Mouse (Mus musculus) stomach, postnatal 0 days (tissue): Measurements from ENCODE around the gene Abhd5. TPM values are rescaled to one million over a fixed set of nuclear protein-coding genes. Genes with fewer than 3 reads are reported as not detected.

Source experiments
- ATAC-seq: fragments of 200-750 bp; cut with Nextera tagmentation; 2 replicates; pipeline ENCODE4 v1.8.0; 2017; ENCODE audit not compliant: low FRiP score, low TSS enrichment
- DNase-seq: peaks from one replicate; pipeline ENCODE4 v3.0.0-alpha.2; 2016; ENCODE audit warnings: low spot score
- H3K27ac ChIP-seq: fragments of 300-500 bp; sonication (generic); replicated peaks from 2 replicates; pipeline ENCODE4 v1.5.1; 2014; ENCODE audit warnings: mild to moderate bottlenecking, control low read depth
- H3K27me3 ChIP-seq: fragments of 300-500 bp; sonication (generic); 2 replicates; pipeline ENCODE4 v1.6.1; 2014; ENCODE audit warnings: low read length; ENCODE audit not compliant: control insufficient read depth, insufficient read depth
- H3K36me3 ChIP-seq: fragments of 300-500 bp; sonication (generic); 2 replicates; pipeline ENCODE4 v1.6.1; 2014; ENCODE audit warnings: low read length, mixed read lengths; ENCODE audit not compliant: control insufficient read depth, insufficient read depth
- H3K4me1 ChIP-seq: fragments of 300-500 bp; sonication (generic); replicated peaks from 2 replicates; pipeline ENCODE4 v1.6.1; 2014; ENCODE audit warnings: antibody characterized with exemption; ENCODE audit not compliant: control insufficient read depth, insufficient read depth
- H3K4me2 ChIP-seq: fragments of 300-500 bp; sonication (generic); replicated peaks from 2 replicates; pipeline ENCODE4 v1.6.1; 2014; ENCODE audit warnings: low read depth, mild to moderate bottlenecking, control low read depth, moderate library complexity
- H3K4me3 ChIP-seq: fragments of 300-500 bp; sonication (generic); 2 replicates; pipeline ENCODE4 v1.5.1; 2014; ENCODE audit warnings: low read depth, low read length, control low read depth
- H3K9ac ChIP-seq: fragments of 300-500 bp; sonication (generic); 2 replicates; pipeline ENCODE4 v1.6.1; 2014; ENCODE audit warnings: mild to moderate bottlenecking, low read length, control low read depth, mixed read lengths
- H3K9me3 ChIP-seq: fragments of 300-500 bp; sonication (generic); 2 replicates; pipeline ENCODE4 v1.6.1; 2016; ENCODE audit warnings: low read length; ENCODE audit not compliant: control insufficient read depth
- CTCF ChIP-seq: IDR thresholded peaks from 2 replicates; pipeline ENCODE4 v1.5.1; 2016; ENCODE audit warnings: antibody characterized with exemption, low read depth, mild to moderate bottlenecking, moderate library complexity
- EP300 ChIP-seq: optimal IDR thresholded peaks from 2 replicates; pipeline ENCODE3; 2016; ENCODE audit warnings: antibody characterized with exemption
- WGBS: fragments of 180-500 bp; shearing (Covaris S2); extraction: QIAGEN DNeasy Blood & Tissue Kit; methylation state at CpG from one replicate; pipeline ENCODE4 v1.1.7; 2014; 5-methylcytosine and 5-hydroxymethylcytosine counted together
- polyA plus RNA-seq: library from polyadenylated mRNA; unstranded; fragments of >200 nt; fragmentation: Nextera tagmentation; extraction: Ambion mirVana; gene quantifications from 2 replicates; pipeline ENCODE4 v1.2.1, GENCODE M21; 2015

Abhd5 gene
- polyA plus RNA-seq, 1 experiment from 2014 or later = 39.4 TPM

DNA sequence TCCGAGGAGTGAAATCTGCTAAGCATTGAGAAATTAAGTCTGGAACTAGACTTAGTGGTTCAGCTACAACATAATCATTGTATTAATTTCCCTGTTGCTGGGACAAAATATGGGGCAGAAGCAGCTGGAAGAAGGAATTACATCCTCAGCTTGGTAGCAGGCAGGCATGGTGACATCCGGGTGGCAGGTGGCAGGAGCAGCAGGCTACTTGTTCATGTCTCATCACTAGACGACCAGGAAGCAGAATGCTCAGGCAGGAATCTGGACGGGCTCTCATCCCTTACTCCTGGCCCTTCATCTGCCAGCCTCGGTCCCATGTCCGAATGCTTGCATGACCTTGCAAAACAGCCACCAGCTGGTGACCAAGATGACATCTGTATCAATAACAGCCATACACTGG lies 30.6 kb downstream of the Abhd5 start:
- TF ChIP-seq CTCF (no peak), EP300 (no peak)
- no peak for ATAC-seq
- H3K4me1 ChIP-seq = no peaks in the 10 kb centered on the region
- no peak overlapping the region for H3K9ac ChIP-seq
- H3K9me3 ChIP-seq = no peaks in the 10 kb centered on the region
- no peak overlapping the region for H3K4me2 ChIP-seq
- H3K27me3 ChIP-seq = no peaks in the 10 kb centered on the region
- no peak for DNase-seq
- peaks cover 4% of the 10 kb centered on the region; the same call in 1 of the 2 replicates for H3K36me3 ChIP-seq
- no peak overlapping the region for H3K4me3 ChIP-seq
- 90% methylated on average over 6 of the region's 6 CpGs for WGBS
- H3K27ac ChIP-seq = no peak overlapping the region

DNA sequence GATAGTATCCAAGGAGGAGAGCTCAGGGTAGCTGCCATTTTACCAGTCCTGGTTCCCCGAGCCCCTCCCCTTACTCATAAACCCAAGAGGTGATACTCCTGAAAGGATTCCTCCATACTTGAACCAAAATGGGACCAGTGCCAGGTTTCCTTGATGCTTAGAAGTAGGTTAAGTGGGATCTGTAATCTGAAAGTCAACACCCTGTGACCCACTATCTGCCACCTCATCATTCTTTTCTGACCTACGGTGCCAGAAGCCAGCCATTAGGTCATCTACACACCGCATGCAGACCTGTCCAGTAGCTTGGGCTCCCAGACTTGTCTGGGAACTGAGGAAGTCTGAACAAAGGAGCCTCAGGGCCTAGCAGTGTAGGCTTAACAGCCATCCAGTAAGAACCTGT lies 34.6 kb downstream of the Abhd5 start:
- Histone ChIP-seq H3K27ac (no peak overlapping the region), H3K36me3 (0 out of 2 replicates have a peak, but pooled peaks cover 4% of the 10 kb centered on the region), H3K27me3 (no peaks in the 10 kb centered on the region), H3K4me3 (no peak overlapping the region), H3K9ac (no peak overlapping the region), H3K9me3 (no peaks in the 10 kb centered on the region), H3K4me2 (no peak overlapping the region), H3K4me1 (no peaks in the 10 kb centered on the region)
- no peak for TF ChIP-seq EP300
- TF ChIP-seq CTCF = no peak
- 44% methylated on average over 3 of the region's 3 CpGs for WGBS
- ATAC-seq = no peak
- no peak for DNase-seq

DNA sequence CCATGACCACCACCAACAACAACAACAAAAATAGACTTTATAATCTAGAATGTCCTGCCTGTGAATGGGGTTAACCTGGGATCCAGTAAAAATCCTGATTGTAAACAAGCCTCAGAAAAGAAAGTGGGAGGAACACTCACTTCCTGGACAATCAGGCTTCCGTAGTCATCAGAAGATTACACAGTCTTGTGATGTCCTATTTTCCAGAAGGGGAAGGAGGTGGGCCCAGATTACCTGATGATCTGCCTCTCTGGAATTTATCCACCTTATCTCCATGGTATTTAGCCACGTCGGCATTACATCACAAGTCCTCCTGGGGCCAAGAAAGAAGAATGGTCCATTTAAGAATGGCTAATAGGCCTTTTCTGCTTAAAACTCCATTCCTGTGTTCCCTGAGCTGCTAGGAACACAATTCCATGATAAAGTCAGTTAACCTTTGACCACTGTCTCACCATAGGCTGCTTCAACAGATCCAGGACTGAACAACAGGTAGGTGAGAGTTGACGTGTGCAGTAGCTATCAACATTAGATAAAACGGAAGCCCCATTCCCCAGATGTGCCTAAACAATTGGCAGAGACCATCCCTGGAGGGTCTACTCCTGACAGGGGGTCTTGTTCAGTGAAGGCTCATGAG lies 38.0 kb downstream of the Abhd5 start:
- DNase-seq = no peak
- ATAC-seq = no peak
- H3K4me1 ChIP-seq = no peaks in the 10 kb centered on the region

DNA sequence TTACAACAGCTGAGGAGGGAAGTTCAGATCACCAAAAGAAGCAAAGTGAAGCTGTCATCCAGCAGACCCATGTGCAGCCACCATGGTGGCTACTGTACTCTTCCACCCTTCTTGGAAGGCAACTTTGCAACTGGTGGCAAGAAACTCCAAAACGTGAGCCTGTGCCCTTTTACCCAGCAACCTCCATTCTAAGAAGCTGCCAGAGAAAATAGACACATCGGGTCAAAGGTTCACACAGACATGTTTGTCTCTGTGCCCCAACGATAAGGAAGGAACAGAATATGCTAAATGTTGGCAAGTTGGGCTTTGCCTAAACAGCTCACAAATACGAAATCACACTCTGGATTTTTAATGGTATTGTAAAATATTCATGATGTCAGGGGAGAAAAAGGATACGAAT lies 44.4 kb downstream of the Abhd5 start:
- Histone ChIP-seq H3K4me3 (no peak overlapping the region), H3K4me1 (no peaks in the 10 kb centered on the region), H3K27me3 (no peaks in the 10 kb centered on the region), H3K36me3 (no peaks in the 10 kb centered on the region), H3K9ac (no peak overlapping the region), H3K27ac (no peak overlapping the region), H3K4me2 (no peak overlapping the region), H3K9me3 (no peaks in the 10 kb centered on the region)
- 65% methylated on average over 5 of the region's 5 CpGs for WGBS
- TF ChIP-seq CTCF = no peak
- TF ChIP-seq EP300 = no peak
- DNase-seq (no peak), ATAC-seq (no peak)

More for the DNA sequence above, 38.0 kb downstream of the Abhd5 start:
- TF ChIP-seq CTCF = no peak
- no peak for TF ChIP-seq EP300
- Histone ChIP-seq H3K27ac (no peak overlapping the region), H3K9me3 (no peaks in the 10 kb centered on the region), H3K4me2 (no peak overlapping the region), H3K36me3 (0 out of 2 replicates have a peak, but pooled peaks cover 2% of the 10 kb centered on the region), H3K9ac (no peak overlapping the region), H3K27me3 (no peaks in the 10 kb centered on the region), H3K4me3 (no peak overlapping the region)
- 66% methylated on average over 5 of the region's 5 CpGs for WGBS

DNA sequence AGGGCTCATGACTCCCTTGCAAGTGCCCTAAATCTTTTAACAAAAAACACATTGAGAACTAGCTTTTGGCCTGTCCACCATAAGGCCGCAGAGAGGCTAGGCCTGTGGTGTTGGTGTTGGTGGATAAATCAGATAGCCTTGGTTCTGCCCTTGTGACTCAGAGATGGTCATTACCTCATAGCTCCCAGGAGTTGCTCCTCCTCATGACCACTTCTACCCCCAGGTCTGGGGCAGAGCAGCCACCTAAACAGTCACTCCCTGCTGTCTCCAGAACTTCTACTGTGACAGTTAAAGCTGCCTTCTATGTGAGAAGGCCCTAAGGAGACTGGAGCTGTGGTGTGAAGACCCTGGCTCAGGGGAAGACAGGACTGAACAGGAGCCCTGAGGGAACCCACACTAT lies 45.7 kb downstream of the Abhd5 start:
- ATAC-seq = no peak
- Histone ChIP-seq H3K9ac (no peak overlapping the region), H3K9me3 (no peaks in the 10 kb centered on the region), H3K4me3 (no peak overlapping the region), H3K27ac (no peak overlapping the region), H3K4me1 (no peaks in the 10 kb centered on the region), H3K4me2 (no peak overlapping the region), H3K36me3 (no peaks in the 10 kb centered on the region), H3K27me3 (no peaks in the 10 kb centered on the region)
- no peak for TF ChIP-seq CTCF
- TF ChIP-seq EP300 = no peak
- DNase-seq = no peak
- 95% methylated on average over 1 of the region's 1 CpGs for WGBS

DNA sequence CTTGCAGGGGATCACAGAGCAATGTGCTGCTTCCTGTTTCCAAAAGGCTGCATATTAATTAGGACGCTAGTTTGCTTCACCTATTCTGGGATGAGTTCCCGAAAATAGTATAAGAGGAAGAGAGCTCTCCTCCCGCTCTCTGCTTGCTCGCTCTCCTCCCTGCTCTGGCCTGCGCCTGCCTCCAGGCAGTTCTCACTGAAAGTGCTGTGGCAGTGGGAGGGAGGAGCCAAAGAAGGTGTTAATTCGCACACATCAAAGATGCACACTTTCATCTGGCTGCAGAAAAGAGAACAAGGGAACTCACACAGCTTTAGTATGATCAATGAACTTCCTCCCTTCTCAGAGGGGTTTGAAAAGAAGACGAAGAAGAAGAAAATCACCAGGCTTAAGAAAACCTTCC lies 47.3 kb downstream of the Abhd5 start:
- no peaks in the 10 kb centered on the region for H3K36me3 ChIP-seq
- no peak overlapping the region for H3K27ac ChIP-seq
- ATAC-seq (no peak), DNase-seq (no peak)
- no peak for TF ChIP-seq CTCF
- TF ChIP-seq EP300 = no peak
- no peak overlapping the region for H3K4me2 ChIP-seq
- H3K9me3 ChIP-seq = no peaks in the 10 kb centered on the region
- no peaks in the 10 kb centered on the region for H3K4me1 ChIP-seq
- H3K9ac ChIP-seq = no peak overlapping the region
- 44% methylated on average over 7 of the region's 7 CpGs for WGBS
- no peaks in the 10 kb centered on the region for H3K27me3 ChIP-seq
- no peak overlapping the region for H3K4me3 ChIP-seq
